Mouse (Mus musculus): ENCODE measurements around the gene Colgalt2. TPM values are rescaled to one million over a fixed set of nuclear protein-coding genes. Genes with fewer than 3 reads are reported as not detected.
A peak's percentile ranks its signal among the peaks of the same experiment; 100 is the strongest.

The Colgalt2 gene
- total RNA-seq, 1 experiment from 2014 or later = not detected

- ATAC-seq (ENCODE audit: extremely low read depth, insufficient number of reproducible peaks, low FRiP score, poor library complexity, severe bottlenecking) = no peak
These were observed 124.7 kb downstream of the Colgalt2 start for GRCm38 (mm10) chr1:152524098-152524892.

- peak; percentile 76 for ATAC-seq (ENCODE audit: extremely low read depth, insufficient number of reproducible peaks, low FRiP score, poor library complexity, severe bottlenecking)
These were observed 125.5 kb downstream of the Colgalt2 start for GRCm38 (mm10) chr1:152524987-152525648.

- no peak for ATAC-seq (ENCODE audit: extremely low read depth, insufficient number of reproducible peaks, low FRiP score, poor library complexity, severe bottlenecking)
These were observed 126.5 kb downstream of the Colgalt2 start for GRCm38 (mm10) chr1:152526154-152526553.

- ATAC-seq (ENCODE audit: extremely low read depth, insufficient number of reproducible peaks, low FRiP score, poor library complexity, severe bottlenecking) = no peak
These were observed 128.6 kb downstream of the Colgalt2 start for GRCm38 (mm10) chr1:152528214-152528613.

GRCm38 (mm10) chr1:152528778-152529177 is 129.1 kb downstream of the Colgalt2 start:
- 0 out of 2 replicates have a peak, but pooled peaks have one; percentile 37 for ATAC-seq (ENCODE audit: extremely low read depth, insufficient number of reproducible peaks, low FRiP score, poor library complexity, severe bottlenecking)

GRCm38 (mm10) chr1:152531498-152531897 is 131.9 kb downstream of the Colgalt2 start:
- ATAC-seq (ENCODE audit: extremely low read depth, insufficient number of reproducible peaks, low FRiP score, poor library complexity, severe bottlenecking) = no peak

- ATAC-seq (ENCODE audit: extremely low read depth, insufficient number of reproducible peaks, low FRiP score, poor library complexity, severe bottlenecking) = no peak
These were observed 134.9 kb downstream of the Colgalt2 start for GRCm38 (mm10) chr1:152534531-152534930.

GRCm38 (mm10) chr1:152536416-152537018 is 136.9 kb downstream of the Colgalt2 start:
- no peak for ATAC-seq (ENCODE audit: extremely low read depth, insufficient number of reproducible peaks, low FRiP score, poor library complexity, severe bottlenecking)

GRCm38 (mm10) chr1:152537186-152537585 is 137.6 kb downstream of the Colgalt2 start:
- ATAC-seq (ENCODE audit: extremely low read depth, insufficient number of reproducible peaks, low FRiP score, poor library complexity, severe bottlenecking) = no peak

- no peak for ATAC-seq (ENCODE audit: extremely low read depth, insufficient number of reproducible peaks, low FRiP score, poor library complexity, severe bottlenecking)
These were observed 139.2 kb downstream of the Colgalt2 start for GRCm38 (mm10) chr1:152538817-152539216.

- no peak for ATAC-seq (ENCODE audit: extremely low read depth, insufficient number of reproducible peaks, low FRiP score, poor library complexity, severe bottlenecking)
These were observed 140.8 kb downstream of the Colgalt2 start for GRCm38 (mm10) chr1:152540304-152540887.

- no peak for ATAC-seq (ENCODE audit: extremely low read depth, insufficient number of reproducible peaks, low FRiP score, poor library complexity, severe bottlenecking)
These were observed 143.2 kb downstream of the Colgalt2 start for GRCm38 (mm10) chr1:152542747-152543378.

GRCm38 (mm10) chr1:152543449-152544159 is 144.0 kb downstream of the Colgalt2 start:
- no peak for ATAC-seq (ENCODE audit: extremely low read depth, insufficient number of reproducible peaks, low FRiP score, poor library complexity, severe bottlenecking)

GRCm38 (mm10) chr1:152549061-152549738 is 149.6 kb downstream of the Colgalt2 start:
- ATAC-seq (ENCODE audit: extremely low read depth, insufficient number of reproducible peaks, low FRiP score, poor library complexity, severe bottlenecking) = no peak

- ATAC-seq (ENCODE audit: extremely low read depth, insufficient number of reproducible peaks, low FRiP score, poor library complexity, severe bottlenecking) = no peak
These were observed 150.9 kb downstream of the Colgalt2 start for GRCm38 (mm10) chr1:152550544-152550943.

GRCm38 (mm10) chr1:152550973-152551372 is 151.3 kb downstream of the Colgalt2 start:
- ATAC-seq (ENCODE audit: extremely low read depth, insufficient number of reproducible peaks, low FRiP score, poor library complexity, severe bottlenecking) = no peak

- ATAC-seq (ENCODE audit: extremely low read depth, insufficient number of reproducible peaks, low FRiP score, poor library complexity, severe bottlenecking) = no peak
These were observed 154.4 kb downstream of the Colgalt2 start for GRCm38 (mm10) chr1:152553912-152554547.

All from neutrophil, adult 5-6 weeks (primary cell).